In genomic region chr12:108809771-108810170, GRCm38 (mm10) we compare ENCODE assay signal across 21 mouse cellular contexts. TPM values are rescaled to one million over a fixed set of nuclear protein-coding genes. Genes with fewer than 3 reads are reported as not detected.
DNase-seq lines count a peak whose midpoint lies in the region; ATAC-seq and TF ChIP-seq lines count a peak whose summit lies in the region.
"Had no signal": no experiment of that assay in that cellular context is flagged by ENCODE, and none has a peak within 500 bp of the region (broad histone marks: within the 10 kb centered on the region; RNA-seq: fewer than 3 reads in every experiment).

No protein-coding gene starts in this region.

- H3K4me3 ChIP-seq in liver, embryonic 13.5 days (replicated peaks) = no peak overlapping the region
- H3K4me3 ChIP-seq in liver, embryonic 14.5 days (ENCODE audit: insufficient read depth in 1 of 2, low read depth in 2 of 2, low read length in 2 of 2) = no peak overlapping the region
- H3K4me3 ChIP-seq: forebrain, embryonic 10.5 days; forebrain, embryonic 13.5 days; hindbrain, embryonic 10.5 days; hindbrain, embryonic 13.5 days had no signal

- no peaks in the 10 kb centered on the region for H3K9me3 ChIP-seq in liver, embryonic 13.5 days (replicated peaks)
- H3K9me3 ChIP-seq in liver, embryonic 14.5 days (ENCODE audit: control insufficient read depth, low read length) = no peaks in the 10 kb centered on the region
- H3K9me3 ChIP-seq: forebrain, embryonic 10.5 days; forebrain, embryonic 13.5 days; hindbrain, embryonic 10.5 days; hindbrain, embryonic 13.5 days had no signal

- H3K27me3 ChIP-seq in liver, embryonic 13.5 days = no peaks in the 10 kb centered on the region
- H3K27me3 ChIP-seq in liver, embryonic 14.5 days (ENCODE audit: control insufficient read depth, insufficient read depth, low read length) = no peaks in the 10 kb centered on the region
- H3K27me3 ChIP-seq: forebrain, embryonic 13.5 days; hindbrain, embryonic 13.5 days had no signal

- intact Hi-C loops in left cerebral cortex, postnatal 25 days (cut with DNase I) = no loop called here

- DNase-seq in heart, adult 11 months = peak; percentile 81
- DNase-seq in heart, postnatal 4 days = no peak
- DNase-seq in liver, embryonic 13.5 days = no peak
- no peak for DNase-seq in liver, embryonic 14.5 days (ENCODE audit: low read depth in 3 of 3, low spot score in 3 of 3)
- DNase-seq in left cerebral cortex, postnatal 25 days (ENCODE audit: low spot score in 2 of 2) = no peak
- DNase-seq: adrenal gland, adult 8-10 months; adrenal gland, postnatal 36 days; cerebellum, adult 18-20 months; cerebellum, adult 9-10 months; cerebellum, postnatal 14 days; forebrain, postnatal 0 days; gastrocnemius, postnatal 36 days had no signal

- H3K27ac ChIP-seq in liver, embryonic 13.5 days = peak overlapping the region; percentile 50
- peak overlapping the region; percentile 14 for H3K27ac ChIP-seq in liver, embryonic 14.5 days
- H3K27ac ChIP-seq: forebrain, embryonic 10.5 days; forebrain, embryonic 13.5 days; hindbrain, embryonic 10.5 days; hindbrain, embryonic 13.5 days; hindbrain, postnatal 0 days had no signal

- no peak for TF ChIP-seq EP300 in liver, embryonic 14.5 days (IDR thresholded peaks at IDR 0.05; ENCODE audit: low read depth)

- no peak for ATAC-seq in liver, embryonic 13.5 days (ENCODE audit: low read depth)
- ATAC-seq in liver, embryonic 14.5 days (ENCODE audit: insufficient read depth) = no peak
- ATAC-seq in megakaryocyte-erythroid progenitor cell, adult 5-6 weeks (replicated peaks; ENCODE audit: low FRiP score, low TSS enrichment, poor library complexity, severe bottlenecking) = peak; percentile 36
- ATAC-seq: CD4-positive, CD25-positive, alpha-beta regulatory T cell, adult 4 months; forebrain, embryonic 13.5 days; forebrain, postnatal 0 days; hindbrain, postnatal 0 days; inflammation-experienced regulatory T-cells, adult 6 months had no signal

- no peak overlapping the region for H3K4me2 ChIP-seq in liver, embryonic 13.5 days
- H3K4me2 ChIP-seq in liver, embryonic 14.5 days (ENCODE audit: low read depth) = no peak overlapping the region
- H3K4me2 ChIP-seq: forebrain, embryonic 13.5 days; heart, embryonic 11.5 days; hindbrain, embryonic 13.5 days had no signal

- H3K4me1 ChIP-seq in liver, embryonic 13.5 days (replicated peaks) = peaks cover 53% of the 10 kb centered on the region
- H3K4me1 ChIP-seq in liver, embryonic 14.5 days (replicated peaks; ENCODE audit: control insufficient read depth in 2 of 2, insufficient read depth in 2 of 2, low read length in 1 of 2) = peaks cover 0 to 12% of the 10 kb centered on the region in 2 experiments; a peak in 2 of 4 replicates
- H3K4me1 ChIP-seq: forebrain, embryonic 10.5 days; hindbrain, embryonic 10.5 days had no signal

- 42% methylated on average over 1 of the region's 1 CpGs for WGBS in liver, embryonic 13.5 days (ENCODE audit: insufficient replicate concordance)
- 43% methylated on average over 1 of the region's 1 CpGs for WGBS in liver, embryonic 14.5 days (ENCODE audit: insufficient replicate concordance)

- H3K36me3 ChIP-seq in liver, embryonic 13.5 days = peaks cover 55% of the 10 kb centered on the region
- H3K36me3 ChIP-seq in liver, embryonic 14.5 days (replicated peaks; ENCODE audit: control insufficient read depth, insufficient read depth, low read depth) = peaks cover 20% of the 10 kb centered on the region

- no peak for TF ChIP-seq CTCF in liver, embryonic 14.5 days (IDR thresholded peaks at IDR 0.05; ENCODE audit: low read depth)

- peak overlapping the region; percentile 11; the same call in 1 of the 2 replicates for H3K9ac ChIP-seq in liver, embryonic 13.5 days
- no peak overlapping the region for H3K9ac ChIP-seq in liver, embryonic 14.5 days (replicated peaks)
- H3K9ac ChIP-seq: forebrain, embryonic 13.5 days; forebrain, postnatal 0 days; hindbrain, embryonic 13.5 days had no signal

RNA-seq across cellular contexts. Expression of gene Yy1, which starts 17.0 kb away (rescaled TPM):
- 10 to 100 TPM; 39.6 to 40.5 TPM for total RNA-seq in heart, postnatal 4 days (2021)
- 7.7 and 10.6 TPM in 2 replicates for polyA plus RNA-seq in liver, embryonic 13.5 days (2015; fragmentation: Nextera tagmentation; extraction: Ambion mirVana)
- 8.1 and 11.8 TPM in 2 replicates for polyA plus RNA-seq in liver, embryonic 14.5 days (2012; rRNA removed)
- polyA plus RNA-seq in liver, embryonic 14.5 days (2014; fragmentation: Nextera tagmentation; extraction: Ambion mirVana) = 7.9 and 9.1 TPM in 2 replicates
- 52.3 and 58.0 TPM in 2 replicates for total RNA-seq in megakaryocyte-erythroid progenitor cell, adult 5-6 weeks (2014; fragmentation: Nextera tagmentation)
- 61.4 and 70.3 TPM in 2 replicates for total RNA-seq in megakaryocyte-erythroid progenitor cell, adult 5-6 weeks (2017)
- 10 to 100 TPM; 46.9 to 49.8 TPM for total RNA-seq in left cerebral cortex, postnatal 25 days (2021)

RNA-seq across cellular contexts. Expression of gene Slc25a29, which starts 25.9 kb away (rescaled TPM):
- total RNA-seq in heart, postnatal 4 days (2021) = 1 to 10 TPM; 2.1 to 2.2 TPM
- 0.98 and 1.0 TPM in 2 replicates for polyA plus RNA-seq in liver, embryonic 13.5 days (2015; fragmentation: Nextera tagmentation; extraction: Ambion mirVana)
- polyA plus RNA-seq in liver, embryonic 14.5 days (2012; rRNA removed) = 0.40 and 0.49 TPM in 2 replicates
- 0.51 and 0.85 TPM in 2 replicates for polyA plus RNA-seq in liver, embryonic 14.5 days (2014; fragmentation: Nextera tagmentation; extraction: Ambion mirVana)
- total RNA-seq in megakaryocyte-erythroid progenitor cell, adult 5-6 weeks (2014; fragmentation: Nextera tagmentation) = 0.54 TPM in 1 of 2 replicates, not detected in the other
- total RNA-seq in megakaryocyte-erythroid progenitor cell, adult 5-6 weeks (2017) = not detected in 2 replicates
- total RNA-seq in left cerebral cortex, postnatal 25 days (2021) = 10 to 100 TPM; 15.6 to 16.6 TPM

RNA-seq across cellular contexts. Expression of gene Slc25a47, which starts 26.1 kb away (rescaled TPM):
- total RNA-seq in heart, postnatal 4 days (2021) = 1 to 10 TPM; 7.1 to 7.5 TPM
- polyA plus RNA-seq in liver, embryonic 13.5 days (2015; fragmentation: Nextera tagmentation; extraction: Ambion mirVana) = 2.0 and 2.5 TPM in 2 replicates
- polyA plus RNA-seq in liver, embryonic 14.5 days (2012; rRNA removed) = 3.9 and 4.3 TPM in 2 replicates
- 2.3 and 3.4 TPM in 2 replicates for polyA plus RNA-seq in liver, embryonic 14.5 days (2014; fragmentation: Nextera tagmentation; extraction: Ambion mirVana)
- 5.3 and 7.0 TPM in 2 replicates for total RNA-seq in megakaryocyte-erythroid progenitor cell, adult 5-6 weeks (2014; fragmentation: Nextera tagmentation)
- 6.2 and 16.2 TPM in 2 replicates for total RNA-seq in megakaryocyte-erythroid progenitor cell, adult 5-6 weeks (2017)
- 10 to 100 TPM in 1 of 2 experiments, 1 to 10 TPM in 1; 9.5 to 11.4 TPM for total RNA-seq in left cerebral cortex, postnatal 25 days (2021)

Comparison
In these comparisons a context has a peak if more than half of its experiments do, and no peak if none do; other contexts are left out.
1. RNA of gene Slc25a29, which starts 25.9 kb away (total RNA-seq): 15.6 to 16.6 TPM in left cerebral cortex, postnatal 25 days; 2.1 to 2.2 TPM in heart, postnatal 4 days and 0.54 TPM in megakaryocyte-erythroid progenitor cell, adult 5-6 weeks; every median in the first group is over 4 times any median in the second.